Mouse (Mus musculus): ENCODE data around the gene Slco2a1. TPM values are rescaled to one million over a fixed set of nuclear protein-coding genes. Genes with fewer than 3 reads are reported as not detected.
A peak's percentile ranks its signal among the peaks of the same experiment; 100 is the strongest.

Gene Slco2a1
- polyA plus RNA-seq, 1 experiment from 2014 or later, result 21.4 TPM

DNA sequence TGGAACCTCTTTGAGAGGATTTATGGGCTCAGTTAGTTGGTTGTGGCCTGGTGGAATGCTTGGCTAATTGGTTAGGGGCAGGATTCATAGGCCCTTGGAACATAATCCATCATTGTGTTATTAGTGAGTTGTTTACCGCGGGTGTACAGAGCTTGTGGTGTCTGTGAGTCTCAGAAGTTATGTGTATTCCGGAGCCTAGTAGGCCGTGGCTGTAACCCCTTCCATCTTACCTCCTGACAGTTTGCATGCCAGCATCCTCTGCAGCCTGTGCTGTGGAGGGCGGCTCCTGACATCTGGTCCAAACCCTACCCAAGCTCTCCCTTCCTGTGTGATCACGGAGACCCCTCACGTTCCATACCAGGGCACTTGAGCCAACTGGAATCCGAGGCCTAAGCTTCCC is 125.8 kb downstream of the Slco2a1 start:
- 68% methylated on average over 8 of the region's 8 CpGs for WGBS
- Histone ChIP-seq H3K36me3 (ENCODE audit: control insufficient read depth, insufficient read depth, low read length) (no peaks in the 10 kb centered on the region), H3K9ac (ENCODE audit: low read length) (no peak overlapping the region), H3K4me2 (ENCODE audit: low read depth, low read length) (no peak overlapping the region), H3K27me3 (ENCODE audit: control insufficient read depth, insufficient read depth, low read depth, low read length) (peaks cover 43% of the 10 kb centered on the region), H3K4me1 (replicated peaks; ENCODE audit: control insufficient read depth, insufficient read depth, low read length) (peaks cover 20% of the 10 kb centered on the region), H3K27ac (ENCODE audit: low read length) (no peak overlapping the region), H3K4me3 (ENCODE audit: low read length) (no peak overlapping the region), H3K9me3 (ENCODE audit: control insufficient read depth, low read length) (no peaks in the 10 kb centered on the region)
- no peak for ATAC-seq (ENCODE audit: low read depth)

DNA sequence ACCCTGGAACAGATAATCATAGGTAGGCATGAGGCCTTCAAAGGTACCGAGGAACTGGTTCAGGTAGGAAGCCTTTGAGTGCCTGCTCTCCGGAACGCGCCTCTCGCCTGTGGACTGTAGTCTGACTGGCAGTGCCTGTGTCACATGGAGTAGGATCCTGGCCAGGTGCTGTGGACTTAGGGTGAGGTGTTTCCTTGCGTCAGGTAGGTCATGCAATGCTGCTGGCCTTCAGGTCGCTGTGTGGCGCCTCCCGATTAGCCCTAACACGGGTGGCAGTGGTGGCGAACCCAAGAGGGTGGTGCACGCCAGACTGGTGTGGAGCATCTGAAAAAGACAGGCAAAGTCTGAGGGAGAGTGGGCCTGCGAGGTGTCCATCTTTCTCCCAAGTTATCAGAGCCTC is 126.4 kb downstream of the Slco2a1 start:
- Histone ChIP-seq H3K27ac (ENCODE audit: low read length) (no peak overlapping the region), H3K4me2 (ENCODE audit: low read depth, low read length) (no peak overlapping the region), H3K9ac (ENCODE audit: low read length) (no peak overlapping the region), H3K4me3 (ENCODE audit: low read length) (no peak overlapping the region), H3K9me3 (ENCODE audit: control insufficient read depth, low read length) (no peaks in the 10 kb centered on the region), H3K27me3 (ENCODE audit: control insufficient read depth, insufficient read depth, low read depth, low read length) (peaks cover 39% of the 10 kb centered on the region), H3K4me1 (replicated peaks; ENCODE audit: control insufficient read depth, insufficient read depth, low read length) (peaks cover 20% of the 10 kb centered on the region), H3K36me3 (ENCODE audit: control insufficient read depth, insufficient read depth, low read length) (no peaks in the 10 kb centered on the region)
- 89% methylated on average over 13 of the region's 13 CpGs for WGBS
- ATAC-seq (ENCODE audit: low read depth), result no peak

DNA sequence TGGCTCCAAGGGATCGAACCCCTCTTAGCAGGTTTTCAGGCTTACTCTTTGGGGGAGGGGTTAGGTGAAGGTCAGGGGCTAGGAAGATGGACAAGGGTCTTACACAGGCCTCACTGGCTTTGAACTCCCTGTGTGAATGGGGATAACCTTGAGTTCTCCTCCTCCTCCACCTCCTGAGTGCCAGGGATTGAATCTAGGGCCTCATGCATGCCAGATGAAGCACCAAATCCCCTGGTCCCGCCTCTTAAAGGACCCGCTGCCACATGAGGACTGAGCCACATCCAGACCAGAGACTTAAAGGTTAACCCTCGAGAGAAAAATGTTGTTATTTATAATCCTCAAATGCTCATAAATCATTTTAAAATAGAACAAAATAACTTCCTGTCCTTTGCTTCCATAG is 128.4 kb downstream of the Slco2a1 start:
- H3K9ac ChIP-seq (ENCODE audit: low read length), result no peak overlapping the region
- H3K4me3 ChIP-seq (ENCODE audit: low read length), result no peak overlapping the region
- ATAC-seq (ENCODE audit: low read depth), result no peak
- no peak overlapping the region for H3K4me2 ChIP-seq (ENCODE audit: low read depth, low read length)
- H3K9me3 ChIP-seq (ENCODE audit: control insufficient read depth, low read length), result no peaks in the 10 kb centered on the region
- H3K4me1 ChIP-seq (replicated peaks; ENCODE audit: control insufficient read depth, insufficient read depth, low read length), result peaks cover 10% of the 10 kb centered on the region
- no peak overlapping the region for H3K27ac ChIP-seq (ENCODE audit: low read length)
- H3K27me3 ChIP-seq (ENCODE audit: control insufficient read depth, insufficient read depth, low read depth, low read length), result peaks cover 28% of the 10 kb centered on the region
- H3K36me3 ChIP-seq (ENCODE audit: control insufficient read depth, insufficient read depth, low read length), result no peaks in the 10 kb centered on the region
- WGBS, result 78% methylated on average over 4 of the region's 4 CpGs

DNA sequence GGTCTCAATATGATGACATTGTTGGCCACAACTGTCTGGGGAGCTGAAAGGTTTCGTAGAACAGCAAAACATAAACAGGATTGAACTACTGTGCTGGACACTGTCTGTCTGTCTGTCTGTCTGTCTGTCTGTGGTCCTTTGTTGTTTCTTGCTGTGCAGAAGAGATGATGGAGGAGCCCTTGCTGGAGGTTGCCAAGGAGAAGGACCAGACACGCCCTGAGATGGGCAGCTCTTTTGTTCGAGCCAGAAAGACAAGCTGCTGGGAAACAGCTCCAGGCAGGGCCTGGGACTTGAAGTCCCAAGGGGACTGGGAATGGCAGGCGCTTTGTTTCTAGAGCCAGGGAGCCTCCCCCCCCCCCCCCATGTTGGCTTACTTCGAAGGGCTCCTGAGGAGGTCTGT is 129.0 kb downstream of the Slco2a1 start:
- H3K27ac ChIP-seq (ENCODE audit: low read length), result no peak overlapping the region
- no peak overlapping the region for H3K4me3 ChIP-seq (ENCODE audit: low read length)
- no peak overlapping the region for H3K9ac ChIP-seq (ENCODE audit: low read length)
- no peaks in the 10 kb centered on the region for H3K9me3 ChIP-seq (ENCODE audit: control insufficient read depth, low read length)
- no peak for ATAC-seq (ENCODE audit: low read depth)
- WGBS, result 72% methylated on average over 5 of the region's 5 CpGs
- H3K4me2 ChIP-seq (ENCODE audit: low read depth, low read length), result no peak overlapping the region
- peaks cover 24% of the 10 kb centered on the region for H3K27me3 ChIP-seq (ENCODE audit: control insufficient read depth, insufficient read depth, low read depth, low read length)
- H3K4me1 ChIP-seq (replicated peaks; ENCODE audit: control insufficient read depth, insufficient read depth, low read length), result peaks cover 6% of the 10 kb centered on the region
- no peaks in the 10 kb centered on the region for H3K36me3 ChIP-seq (ENCODE audit: control insufficient read depth, insufficient read depth, low read length)

DNA sequence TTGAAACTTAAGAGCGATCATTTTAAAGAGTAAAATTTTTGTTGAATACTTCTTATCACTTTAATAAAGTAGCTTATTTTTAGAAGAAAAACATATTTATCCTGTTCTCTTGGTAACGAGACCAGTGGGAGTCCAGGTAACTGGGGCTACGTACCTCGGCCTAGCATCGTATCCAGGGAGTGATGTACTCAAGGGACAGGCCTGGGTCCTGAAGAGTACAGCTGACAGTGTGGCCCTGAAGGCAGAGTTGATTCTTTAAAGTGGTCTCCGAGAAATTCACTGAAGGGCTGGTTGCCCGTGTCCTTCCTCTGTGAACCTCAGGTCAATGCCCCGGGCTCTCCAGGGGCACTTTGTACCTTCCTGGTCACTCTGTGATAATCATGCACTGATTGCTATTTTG is 129.4 kb downstream of the Slco2a1 start:
- H3K9me3 ChIP-seq (ENCODE audit: control insufficient read depth, low read length), result no peaks in the 10 kb centered on the region
- H3K9ac ChIP-seq (ENCODE audit: low read length), result no peak overlapping the region
- no peaks in the 10 kb centered on the region for H3K36me3 ChIP-seq (ENCODE audit: control insufficient read depth, insufficient read depth, low read length)
- 90% methylated on average over 8 of the region's 8 CpGs for WGBS
- H3K27ac ChIP-seq (ENCODE audit: low read length), result no peak overlapping the region
- no peak overlapping the region for H3K4me3 ChIP-seq (ENCODE audit: low read length)
- no peak for ATAC-seq (ENCODE audit: low read depth)
- no peak overlapping the region for H3K4me2 ChIP-seq (ENCODE audit: low read depth, low read length)
- peaks cover 19% of the 10 kb centered on the region for H3K27me3 ChIP-seq (ENCODE audit: control insufficient read depth, insufficient read depth, low read depth, low read length)
- peaks cover 1% of the 10 kb centered on the region for H3K4me1 ChIP-seq (replicated peaks; ENCODE audit: control insufficient read depth, insufficient read depth, low read length)

DNA sequence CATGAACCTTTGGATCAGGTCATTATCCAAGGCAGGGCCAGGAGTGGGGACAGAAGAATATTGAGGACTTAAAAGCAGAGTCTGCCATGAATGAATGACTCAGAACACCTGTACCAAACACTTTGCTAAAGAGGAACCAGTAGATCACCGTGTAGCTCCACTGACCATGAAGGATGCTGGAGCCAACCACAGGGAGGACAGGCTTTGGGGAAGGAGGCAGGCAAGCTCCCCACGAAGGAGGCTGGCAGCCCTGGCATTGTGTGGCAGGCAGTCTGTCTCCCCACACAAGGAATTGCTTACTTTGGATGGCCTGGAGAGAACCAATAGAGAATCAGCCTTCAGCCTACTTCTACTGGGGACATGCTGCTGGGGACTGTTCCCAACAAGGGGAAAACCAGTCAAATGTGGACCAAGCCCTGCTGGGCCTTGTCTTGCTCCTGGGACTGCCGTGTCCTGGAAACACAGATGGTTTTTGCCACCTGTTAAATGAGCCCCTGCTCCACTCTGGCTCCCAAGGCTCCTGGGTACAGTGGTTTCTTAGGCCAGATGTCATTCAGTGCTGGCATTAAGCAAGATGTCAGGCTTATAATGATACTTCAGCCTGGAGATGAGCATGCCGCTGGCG is 130.3 kb downstream of the Slco2a1 start:
- ATAC-seq (ENCODE audit: low read depth), result no peak
- Histone ChIP-seq H3K9ac (ENCODE audit: low read length) (no peak overlapping the region), H3K4me1 (replicated peaks; ENCODE audit: control insufficient read depth, insufficient read depth, low read length) (no peaks in the 10 kb centered on the region), H3K27me3 (ENCODE audit: control insufficient read depth, insufficient read depth, low read depth, low read length) (peaks cover 12% of the 10 kb centered on the region; the same call in 1 of the 2 replicates), H3K27ac (ENCODE audit: low read length) (no peak overlapping the region), H3K4me2 (ENCODE audit: low read depth, low read length) (no peak overlapping the region), H3K4me3 (ENCODE audit: low read length) (no peak overlapping the region), H3K9me3 (ENCODE audit: control insufficient read depth, low read length) (no peaks in the 10 kb centered on the region), H3K36me3 (ENCODE audit: control insufficient read depth, insufficient read depth, low read length) (no peaks in the 10 kb centered on the region)
- WGBS, result 80% methylated on average over 5 of the region's 5 CpGs

DNA sequence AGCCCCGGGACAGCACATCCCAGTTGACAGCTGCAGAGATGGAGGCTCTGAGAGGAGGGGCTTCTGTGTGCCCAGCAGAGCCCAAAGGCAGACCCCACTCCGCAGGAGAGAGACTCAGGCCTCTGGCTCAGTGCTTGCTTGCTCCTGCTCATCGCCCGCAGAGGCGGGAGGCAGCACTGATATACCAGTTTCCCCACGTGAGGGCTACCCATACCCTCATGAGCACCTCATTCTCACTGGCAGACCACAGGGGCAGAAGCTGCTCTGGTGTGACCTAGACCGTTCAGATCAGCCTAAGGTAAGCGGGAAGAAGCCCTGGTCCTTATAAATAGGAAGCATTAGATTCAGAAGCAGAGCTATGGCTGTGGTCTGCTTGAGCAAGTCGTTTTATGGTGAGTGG is 131.3 kb downstream of the Slco2a1 start:
- H3K9ac ChIP-seq (ENCODE audit: low read length), result no peak overlapping the region
- 78% methylated on average over 9 of the region's 9 CpGs for WGBS
- H3K27ac ChIP-seq (ENCODE audit: low read length), result no peak overlapping the region
- H3K4me1 ChIP-seq (replicated peaks; ENCODE audit: control insufficient read depth, insufficient read depth, low read length), result no peaks in the 10 kb centered on the region
- H3K36me3 ChIP-seq (ENCODE audit: control insufficient read depth, insufficient read depth, low read length), result no peaks in the 10 kb centered on the region
- no peak overlapping the region for H3K4me3 ChIP-seq (ENCODE audit: low read length)
- ATAC-seq (ENCODE audit: low read depth), result no peak
- peaks cover 5% of the 10 kb centered on the region; the same call in 1 of the 2 replicates for H3K27me3 ChIP-seq (ENCODE audit: control insufficient read depth, insufficient read depth, low read depth, low read length)
- H3K4me2 ChIP-seq (ENCODE audit: low read depth, low read length), result no peak overlapping the region
- H3K9me3 ChIP-seq (ENCODE audit: control insufficient read depth, low read length), result no peaks in the 10 kb centered on the region

DNA sequence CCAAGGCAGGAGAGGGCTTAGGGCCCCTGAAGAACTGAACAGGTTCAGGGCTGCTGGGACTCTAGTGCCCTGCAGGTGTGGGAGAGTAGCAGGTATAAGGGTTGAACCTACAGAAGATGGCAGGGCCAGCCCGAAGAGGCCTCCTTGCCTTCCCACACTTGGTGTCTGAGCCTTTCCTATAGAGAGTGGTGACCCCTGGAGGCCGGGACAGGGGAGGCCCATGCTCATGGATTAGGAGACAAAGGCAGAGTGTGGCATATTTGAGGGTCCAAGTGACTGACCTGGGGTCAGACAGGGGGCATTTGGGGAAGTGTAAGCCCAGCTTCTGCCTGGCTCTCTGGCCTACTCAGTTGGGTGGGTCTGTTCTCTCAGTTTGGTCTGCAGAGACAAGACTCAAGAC is 131.7 kb downstream of the Slco2a1 start:
- Histone ChIP-seq H3K36me3 (ENCODE audit: control insufficient read depth, insufficient read depth, low read length) (no peaks in the 10 kb centered on the region), H3K27ac (ENCODE audit: low read length) (no peak overlapping the region), H3K27me3 (ENCODE audit: control insufficient read depth, insufficient read depth, low read depth, low read length) (peaks cover 2% of the 10 kb centered on the region; the same call in 1 of the 2 replicates), H3K9ac (ENCODE audit: low read length) (no peak overlapping the region), H3K4me3 (ENCODE audit: low read length) (no peak overlapping the region), H3K4me2 (ENCODE audit: low read depth, low read length) (no peak overlapping the region), H3K9me3 (ENCODE audit: control insufficient read depth, low read length) (no peaks in the 10 kb centered on the region), H3K4me1 (replicated peaks; ENCODE audit: control insufficient read depth, insufficient read depth, low read length) (no peaks in the 10 kb centered on the region)
- 43% methylated on average over 2 of the region's 2 CpGs for WGBS
- ATAC-seq (ENCODE audit: low read depth), result peak; percentile 43; the same call in 1 of the 2 replicates

DNA sequence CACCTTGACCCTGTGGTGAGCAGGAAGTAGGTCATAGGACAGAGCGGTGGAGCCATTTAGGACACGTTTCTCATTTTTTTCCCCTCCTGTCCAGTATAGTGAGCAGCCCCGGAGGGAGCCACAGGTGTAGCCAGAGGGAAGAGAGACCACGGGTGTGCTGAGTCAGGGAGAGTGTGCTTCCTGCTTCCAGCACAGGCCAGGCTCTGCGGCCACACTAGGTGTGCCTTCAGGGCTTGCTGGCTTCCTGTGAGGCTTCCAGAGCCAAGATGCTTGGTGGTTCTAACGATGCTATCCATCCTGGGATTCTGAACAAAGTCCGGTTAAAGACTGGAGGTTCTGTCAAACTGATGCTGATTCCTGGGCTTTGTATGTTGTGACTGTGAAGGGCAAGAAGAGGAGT is 133.0 kb downstream of the Slco2a1 start:
- Histone ChIP-seq H3K27me3 (ENCODE audit: control insufficient read depth, insufficient read depth, low read depth, low read length) (no peaks in the 10 kb centered on the region), H3K9me3 (ENCODE audit: control insufficient read depth, low read length) (no peaks in the 10 kb centered on the region), H3K9ac (ENCODE audit: low read length) (no peak overlapping the region), H3K4me1 (replicated peaks; ENCODE audit: control insufficient read depth, insufficient read depth, low read length) (no peaks in the 10 kb centered on the region), H3K4me2 (ENCODE audit: low read depth, low read length) (no peak overlapping the region), H3K4me3 (ENCODE audit: low read length) (no peak overlapping the region), H3K27ac (ENCODE audit: low read length) (no peak overlapping the region), H3K36me3 (ENCODE audit: control insufficient read depth, insufficient read depth, low read length) (no peaks in the 10 kb centered on the region)
- 70% methylated on average over 7 of the region's 7 CpGs for WGBS
- ATAC-seq (ENCODE audit: low read depth), result no peak

DNA sequence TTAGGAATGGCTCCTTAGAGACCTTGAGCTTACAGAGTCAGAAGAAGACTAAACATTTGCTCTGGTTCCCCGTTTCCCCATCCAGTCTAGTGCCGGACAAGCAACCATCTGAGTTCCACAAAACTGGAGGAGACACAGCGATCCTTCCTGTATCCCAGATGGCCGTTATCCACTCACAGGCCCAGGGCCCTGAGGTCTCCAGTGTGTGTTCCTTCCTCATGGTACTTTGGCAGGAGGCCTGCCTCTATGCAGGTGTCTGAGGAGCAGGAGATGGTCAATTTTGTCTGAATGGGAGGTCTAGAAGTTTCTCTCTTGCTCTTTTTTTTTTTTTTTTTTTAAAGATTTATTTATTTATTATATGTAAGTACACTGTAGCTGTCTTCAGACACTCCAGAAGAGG is 136.2 kb downstream of the Slco2a1 start:
- no peak for ATAC-seq (ENCODE audit: low read depth)
- Histone ChIP-seq H3K4me2 (ENCODE audit: low read depth, low read length) (no peak overlapping the region), H3K27me3 (ENCODE audit: control insufficient read depth, insufficient read depth, low read depth, low read length) (no peaks in the 10 kb centered on the region), H3K4me1 (replicated peaks; ENCODE audit: control insufficient read depth, insufficient read depth, low read length) (no peaks in the 10 kb centered on the region), H3K27ac (ENCODE audit: low read length) (no peak overlapping the region), H3K36me3 (ENCODE audit: control insufficient read depth, insufficient read depth, low read length) (no peaks in the 10 kb centered on the region), H3K4me3 (ENCODE audit: low read length) (no peak overlapping the region), H3K9me3 (ENCODE audit: control insufficient read depth, low read length) (no peaks in the 10 kb centered on the region), H3K9ac (ENCODE audit: low read length) (no peak overlapping the region)
- 97% methylated on average over 4 of the region's 4 CpGs for WGBS

Measured in lung, embryonic 16.5 days (tissue).